Mouse (Mus musculus): ENCODE measurements around the gene Rsph3b.

GRCm38 (mm10) chr17:6884531-6884930, 64.0 kb downstream of the Rsph3b start:
- no peak for TF ChIP-seq CTCF (IDR thresholded peaks at IDR 0.05; ENCODE audit: borderline replicate concordance, insufficient read depth, low read length)
- TF ChIP-seq POLR2A (IDR thresholded peaks at IDR 0.05; ENCODE audit: low read depth, low read length) = no peak
